Mouse (Mus musculus) cerebellum, postnatal 14 days (tissue): ENCODE data around the gene Ccdc122.
A peak's percentile ranks its signal among the peaks of the same experiment; 100 is the strongest.
"Not testable (repeated sequence)": the region's sequence is repeated elsewhere in the genome, so short reads cannot be mapped to it uniquely, and the experiment has no call there.

Source experiments
- DNase-seq, 2 experiments: peaks; one replicate each; pipeline ENCODE4 v3.0.0; 2021; ENCODE audit warnings: mixed read lengths in 2 of 2

Gene Ccdc122

GRCm38 (mm10) chr14:77036226-77037046 lies at the start of gene Ccdc122, which contains the start of gene Lacc1:
Ccdc122 (plus strand) TSS chr14:77036772.
Lacc1 (minus strand) TSS chr14:77036904.
- peak; percentile 62 to 70 for DNase-seq

DNA sequence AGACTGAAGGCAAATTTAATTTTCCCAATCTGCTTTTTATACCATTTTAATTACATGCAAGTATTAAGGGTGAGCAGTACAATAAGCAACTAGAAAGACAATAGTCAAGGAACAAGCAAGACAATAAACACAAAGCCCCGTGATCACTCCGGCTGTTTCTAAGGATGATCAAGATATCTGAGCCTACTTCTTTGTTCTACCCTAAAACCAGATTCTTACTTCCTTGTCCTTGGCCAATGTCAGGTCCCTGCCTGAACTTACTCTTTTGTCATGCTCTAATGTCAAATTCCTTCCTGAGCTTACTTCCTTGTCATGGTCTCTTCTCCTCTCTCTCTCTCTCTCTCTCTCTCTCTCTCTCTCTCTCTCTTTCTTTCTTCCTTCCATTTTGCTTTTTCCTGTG lies 46.2 kb upstream of the Ccdc122 start:
- not testable (repeated sequence) for DNase-seq

- no peak for DNase-seq
Observed at GRCm38 (mm10) chr14:77004740-77005139, 31.8 kb upstream of the Ccdc122 start.

GRCm38 (mm10) chr14:77005566-77005965 lies 31.0 kb upstream of the Ccdc122 start:
- no peak for DNase-seq

DNA sequence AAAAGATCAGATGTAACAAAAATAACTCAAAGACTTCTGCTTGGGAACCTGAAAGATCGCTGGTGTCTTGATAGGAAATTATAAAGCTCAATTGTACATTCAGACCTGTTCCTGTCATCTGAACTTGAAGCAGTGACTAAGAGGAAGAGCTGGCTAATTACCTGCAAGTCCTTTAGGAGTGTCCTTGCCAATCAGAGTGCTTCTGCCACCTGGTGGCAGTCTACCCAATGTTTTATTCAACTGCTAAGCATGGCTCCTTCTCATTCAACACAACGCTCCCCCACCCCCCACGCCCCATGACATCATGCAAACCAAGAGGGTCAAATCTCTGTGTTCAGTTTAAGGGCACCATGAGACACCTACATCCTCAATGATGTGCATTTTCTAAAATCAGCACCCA lies 28.3 kb upstream of the Ccdc122 start:
- DNase-seq: peak; percentile 91 to 95

DNA sequence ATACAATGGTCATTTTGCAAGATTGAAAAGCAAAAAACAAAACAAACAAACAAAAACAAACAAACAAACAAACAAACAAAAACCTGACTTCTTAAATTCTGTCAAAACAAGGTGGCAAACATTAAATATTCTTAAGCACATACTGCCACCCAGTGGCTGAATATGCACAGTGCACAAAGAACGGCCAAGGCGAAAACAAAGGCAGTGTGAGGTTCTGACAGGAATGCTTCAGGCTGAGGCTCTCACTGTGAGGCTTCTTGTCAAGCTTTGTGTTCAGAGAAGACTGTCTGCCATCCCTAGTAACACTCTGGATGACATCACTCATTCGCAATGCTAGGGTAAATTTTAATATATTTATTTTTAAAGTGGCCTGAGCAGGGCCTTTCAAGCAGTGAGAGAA lies 24.8 kb upstream of the Ccdc122 start:
- peak; percentile 86 for DNase-seq

GRCm38 (mm10) chr14:77016783-77017182 lies 19.8 kb upstream of the Ccdc122 start:
- DNase-seq: not testable (repeated sequence)

DNA sequence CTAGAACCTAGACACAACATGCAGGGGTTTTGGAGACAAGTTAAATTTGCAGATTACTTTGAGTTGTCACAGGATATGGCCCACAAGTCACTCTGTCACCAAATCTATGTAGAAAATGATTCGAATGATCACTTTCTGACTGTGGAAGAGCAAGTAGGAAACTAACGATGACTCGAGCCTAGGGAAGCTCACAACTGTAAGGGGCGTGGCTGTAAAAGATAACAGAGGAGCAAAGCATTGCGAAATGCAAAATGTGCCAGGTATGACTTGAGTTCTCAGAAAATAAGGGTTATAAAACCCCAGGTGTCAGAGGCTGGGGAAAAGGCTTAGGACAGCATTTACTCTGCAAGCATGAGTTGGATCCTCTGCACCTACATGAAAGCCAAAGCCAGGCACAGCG lies 19.4 kb upstream of the Ccdc122 start:
- DNase-seq: no peak

DNA sequence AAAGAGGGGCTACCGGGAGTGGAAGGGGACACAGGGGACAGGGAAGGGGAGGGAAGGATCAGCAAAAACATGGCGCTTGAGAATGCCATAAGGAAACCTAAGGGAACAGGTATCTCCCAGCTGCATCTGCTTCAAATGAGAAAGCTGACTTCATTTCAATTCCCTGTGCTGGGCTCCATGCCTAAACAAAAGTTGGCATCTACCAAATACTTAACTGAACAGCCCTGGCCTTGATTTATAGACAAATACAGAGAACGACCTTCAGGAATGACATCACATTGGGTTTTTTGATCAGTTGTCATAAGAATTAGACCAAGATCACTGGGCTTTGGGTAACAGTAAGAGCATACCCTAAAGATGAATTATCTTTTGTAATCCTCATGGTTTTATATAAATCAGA lies 12.1 kb upstream of the Ccdc122 start:
- no peak for DNase-seq

DNA sequence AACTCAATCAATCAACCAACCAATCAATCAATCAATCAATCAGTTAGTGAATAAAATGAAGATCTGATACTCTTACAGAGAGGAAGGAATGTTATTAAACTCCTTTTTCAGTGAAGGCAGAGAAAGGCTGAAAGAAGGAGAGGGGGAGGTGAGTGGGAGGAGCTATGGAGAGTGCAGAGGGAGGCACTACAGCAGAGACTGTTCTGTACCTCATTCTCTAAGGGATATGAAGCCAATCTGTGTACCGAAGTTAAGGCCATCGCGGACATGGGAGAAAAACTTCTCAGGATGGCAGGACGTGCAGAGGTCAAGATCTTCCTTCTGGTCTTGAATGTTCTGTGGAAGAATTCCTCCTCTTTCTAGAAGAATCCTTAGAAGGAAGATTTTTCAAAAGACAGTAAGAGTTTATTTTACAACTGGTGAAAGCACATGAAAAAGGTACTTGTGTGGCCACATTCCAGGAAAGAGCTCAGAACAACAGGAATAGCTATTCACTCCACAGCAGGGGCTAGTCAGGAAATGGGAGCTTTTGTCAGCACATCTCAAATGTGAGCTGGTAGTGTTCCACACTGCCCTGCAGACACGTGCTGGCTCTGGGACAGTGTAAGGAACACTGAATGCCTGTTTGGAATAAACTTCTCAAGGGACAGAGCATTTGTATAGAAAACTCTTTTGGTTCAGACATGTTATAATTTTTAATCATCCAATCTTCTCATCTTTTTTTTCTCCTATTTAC lies 7.1 kb upstream of the Ccdc122 start:
- no peak for DNase-seq

- no peak for DNase-seq
Observed at GRCm38 (mm10) chr14:77030808-77031207, 5.8 kb upstream of the Ccdc122 start.

- no peak for DNase-seq
Observed at GRCm38 (mm10) chr14:77032433-77032832, 4.1 kb upstream of the Ccdc122 start.

- no peak for DNase-seq
Observed at GRCm38 (mm10) chr14:77033391-77033790, 3.2 kb upstream of the Ccdc122 start.

DNA sequence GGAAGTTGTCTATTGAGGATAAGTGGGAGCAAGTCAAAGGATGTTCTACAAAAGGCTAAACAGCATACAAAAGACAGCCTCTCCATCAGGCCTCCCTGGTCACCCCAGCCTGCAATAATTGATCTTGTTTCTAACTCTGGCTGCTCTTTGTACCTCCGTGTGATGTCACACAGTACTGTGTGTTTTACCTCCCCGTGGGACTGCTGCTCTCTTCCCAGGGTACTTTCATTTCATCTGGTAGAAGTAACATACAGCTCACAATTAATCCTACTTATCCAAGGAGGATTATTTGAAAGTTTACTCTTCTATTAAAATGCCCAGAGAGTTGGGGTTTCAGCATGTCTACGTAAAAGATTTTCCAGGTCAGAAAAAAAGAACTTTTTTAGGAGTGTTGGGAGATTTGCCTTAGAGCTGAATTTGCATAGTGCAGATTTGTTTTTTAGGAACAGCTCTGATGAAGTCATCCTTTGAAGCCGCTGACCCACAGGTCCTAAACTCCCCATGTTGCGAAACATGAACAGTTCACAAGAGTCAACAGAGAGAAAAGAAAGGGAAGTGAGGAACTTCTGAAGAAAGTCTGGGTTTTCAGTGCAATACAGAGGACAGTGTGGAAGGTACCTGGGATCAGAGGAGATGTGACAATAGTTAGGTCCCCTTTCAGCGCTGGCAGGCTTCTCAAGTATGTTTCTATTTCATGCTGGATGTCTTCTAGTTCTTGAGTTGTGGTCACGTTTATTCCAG lies 2.2 kb upstream of the Ccdc122 start:
- DNase-seq: no peak

- no peak for DNase-seq
Observed at GRCm38 (mm10) chr14:77034970-77035369, 1.6 kb upstream of the Ccdc122 start.

GRCm38 (mm10) chr14:77037330-77037729 lies 758 bp downstream of the Ccdc122 start:
- DNase-seq: no peak

DNA sequence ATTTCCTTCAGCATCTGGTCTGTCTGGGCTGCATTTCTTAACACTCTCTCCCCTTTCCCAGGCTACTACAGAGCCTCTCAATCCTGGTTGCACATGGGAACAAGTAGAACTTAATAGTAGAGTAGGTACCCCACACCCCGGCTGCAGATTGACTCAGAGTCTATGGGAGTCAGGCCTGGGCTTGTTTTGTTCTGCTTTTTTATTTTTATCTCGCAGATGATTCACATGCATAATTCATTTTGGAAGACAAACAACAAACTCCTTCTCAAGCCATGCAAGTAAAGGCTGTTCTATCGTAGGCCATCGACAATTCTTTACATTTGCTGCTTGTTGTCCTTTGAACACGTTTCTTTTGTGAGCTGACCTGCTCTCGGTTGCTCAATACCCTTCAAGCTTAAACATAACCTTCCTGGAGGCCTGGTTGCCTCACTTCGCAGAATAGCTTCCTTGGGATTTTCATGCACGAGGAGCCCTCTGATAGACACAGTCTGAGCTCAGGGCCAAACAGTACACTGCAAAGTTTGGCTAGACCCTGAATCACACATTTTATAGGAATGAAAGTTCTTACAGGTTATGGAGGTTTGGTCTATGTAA lies 1.4 kb downstream of the Ccdc122 start:
- DNase-seq: no peak

DNA sequence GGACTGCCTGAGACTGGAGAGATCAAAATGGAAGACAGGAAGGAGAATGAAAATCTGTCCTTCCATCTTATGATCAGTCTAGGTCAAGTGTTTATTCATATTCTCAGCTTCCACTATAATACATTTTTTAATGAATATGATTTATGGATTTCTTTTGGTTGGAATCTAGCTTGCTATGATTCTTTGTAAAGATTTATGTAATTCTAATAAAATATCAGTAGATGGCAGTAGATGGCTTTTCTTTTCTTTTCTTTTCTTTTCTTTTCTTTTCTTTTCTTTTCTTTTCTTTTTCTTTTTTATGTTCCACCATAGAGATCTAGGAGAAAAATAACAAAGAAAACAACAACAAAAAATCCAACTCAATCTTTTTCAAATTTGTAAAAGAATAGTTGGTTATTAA lies 16.7 kb downstream of the Ccdc122 start:
- DNase-seq: no peak

- DNase-seq: peak; percentile 42 to 45
Observed at GRCm38 (mm10) chr14:77069361-77069760, 32.8 kb downstream of the Ccdc122 start.

GRCm38 (mm10) chr14:77081248-77081647 lies 44.7 kb downstream of the Ccdc122 start:
- no peak for DNase-seq

DNA sequence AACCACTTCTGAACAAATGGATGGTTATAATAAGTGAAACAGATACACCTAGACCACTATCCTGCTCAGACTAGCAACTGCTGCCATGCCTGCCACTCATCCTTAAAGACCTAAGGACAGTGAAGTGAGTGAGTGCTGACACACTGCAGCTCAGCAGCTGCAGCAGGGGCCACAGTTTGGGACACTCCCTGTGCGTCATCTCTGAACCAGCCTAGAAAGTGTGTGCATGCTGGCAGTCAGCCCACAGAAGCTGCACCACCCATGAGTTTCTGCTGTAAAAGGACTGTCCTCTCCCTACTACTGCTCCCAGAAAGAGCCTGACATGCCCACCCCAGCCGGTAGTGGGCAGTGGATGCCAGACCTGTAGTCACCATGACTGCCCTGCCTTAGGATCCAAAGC lies 63.7 kb downstream of the Ccdc122 start:
- no peak for DNase-seq

DNA sequence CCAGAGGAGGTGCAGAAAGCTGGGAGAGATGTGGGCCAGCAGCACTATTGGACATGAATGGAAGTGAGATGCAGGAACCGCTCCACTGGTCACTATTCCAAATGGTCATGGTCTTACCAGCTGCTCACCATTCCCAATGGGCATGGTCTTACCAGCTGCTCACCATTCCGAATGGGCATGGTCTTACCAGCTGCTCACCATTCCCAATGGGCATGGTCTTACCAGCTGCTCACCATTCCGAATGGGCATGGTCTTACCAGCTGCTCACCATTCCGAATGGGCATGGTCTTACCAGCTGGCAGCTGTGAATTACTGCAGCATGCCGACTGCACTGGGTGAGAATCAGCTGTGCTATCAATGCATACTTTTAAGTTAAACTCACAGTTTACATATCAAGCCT lies 74.0 kb downstream of the Ccdc122 start:
- peak; percentile 4 to 8 for DNase-seq

DNA sequence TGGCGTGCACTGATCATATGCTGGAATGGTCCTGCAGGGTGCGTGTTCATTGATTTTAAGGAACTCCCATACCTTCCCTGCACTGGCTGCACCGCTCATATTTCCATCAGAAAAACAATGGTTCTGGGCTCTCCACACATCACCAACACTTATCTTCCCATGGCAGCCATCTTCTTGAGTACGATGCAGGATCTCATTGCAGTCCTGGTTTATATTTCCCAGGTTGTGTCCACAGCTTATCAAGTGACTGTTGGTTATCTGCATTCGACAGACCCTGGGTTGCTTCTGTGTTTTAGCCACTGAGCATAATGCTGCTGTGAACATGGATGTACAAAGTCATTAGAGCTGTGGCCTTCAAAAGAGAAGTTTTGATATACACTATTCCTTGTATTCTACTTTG lies 94.0 kb downstream of the Ccdc122 start:
- DNase-seq: no peak
